Mouse (Mus musculus): Measurements from ENCODE around the gene Nr6a1. TPM values are rescaled to one million over a fixed set of nuclear protein-coding genes. Genes with fewer than 3 reads are reported as not detected.

Gene Nr6a1
- polyA plus RNA-seq (2014; fragmentation: Illumina TruSeq; extraction: RNeasy Lipid Tissue Mini Kit (QIAGEN cat#74804); ENCODE audit: low read depth, low replicate concordance): 11.6 TPM

DNA sequence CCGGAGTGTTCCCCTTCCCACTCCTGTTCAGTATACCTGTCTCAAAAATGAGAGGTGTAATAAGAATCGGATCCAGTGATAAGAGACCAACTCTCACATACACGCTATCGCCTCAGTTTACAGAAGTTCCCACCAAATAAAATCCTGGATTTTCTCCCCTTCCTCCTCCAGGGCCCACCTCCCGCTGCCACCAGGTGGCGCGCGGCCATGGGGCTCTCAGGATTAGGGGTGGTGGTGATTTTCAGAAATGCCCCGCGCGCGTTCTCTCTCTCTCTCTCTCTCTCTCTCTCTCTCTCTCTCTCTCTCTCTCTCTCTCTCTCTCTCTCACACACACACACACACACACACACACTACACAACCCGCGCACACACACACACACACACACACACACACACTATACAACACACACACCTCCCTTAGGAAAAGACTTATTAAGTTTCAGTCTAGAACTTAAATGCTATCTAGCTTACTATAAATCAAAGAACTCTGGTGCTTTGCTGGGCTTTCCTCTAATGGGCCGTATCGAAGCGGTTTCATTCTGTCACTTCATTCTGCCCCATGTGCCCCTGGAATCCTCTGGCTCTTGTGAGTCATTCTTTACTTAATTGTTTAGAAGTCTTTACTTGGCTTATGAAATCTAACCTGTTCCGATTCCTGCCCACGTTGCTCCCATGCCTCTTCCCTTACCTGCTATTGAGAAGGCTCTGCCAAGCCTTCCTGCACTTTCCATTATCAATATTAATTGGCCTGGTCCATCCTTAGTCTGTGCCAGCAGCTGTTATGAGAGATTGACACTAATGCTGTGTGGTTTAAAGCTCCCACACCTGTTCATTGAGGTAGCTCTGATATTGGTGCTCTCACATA, at the start of gene Nr6a1:
Gene Nr6a1 (minus strand): TSS at position 574 of the 865 bp plus-strand sequence.

DNA sequence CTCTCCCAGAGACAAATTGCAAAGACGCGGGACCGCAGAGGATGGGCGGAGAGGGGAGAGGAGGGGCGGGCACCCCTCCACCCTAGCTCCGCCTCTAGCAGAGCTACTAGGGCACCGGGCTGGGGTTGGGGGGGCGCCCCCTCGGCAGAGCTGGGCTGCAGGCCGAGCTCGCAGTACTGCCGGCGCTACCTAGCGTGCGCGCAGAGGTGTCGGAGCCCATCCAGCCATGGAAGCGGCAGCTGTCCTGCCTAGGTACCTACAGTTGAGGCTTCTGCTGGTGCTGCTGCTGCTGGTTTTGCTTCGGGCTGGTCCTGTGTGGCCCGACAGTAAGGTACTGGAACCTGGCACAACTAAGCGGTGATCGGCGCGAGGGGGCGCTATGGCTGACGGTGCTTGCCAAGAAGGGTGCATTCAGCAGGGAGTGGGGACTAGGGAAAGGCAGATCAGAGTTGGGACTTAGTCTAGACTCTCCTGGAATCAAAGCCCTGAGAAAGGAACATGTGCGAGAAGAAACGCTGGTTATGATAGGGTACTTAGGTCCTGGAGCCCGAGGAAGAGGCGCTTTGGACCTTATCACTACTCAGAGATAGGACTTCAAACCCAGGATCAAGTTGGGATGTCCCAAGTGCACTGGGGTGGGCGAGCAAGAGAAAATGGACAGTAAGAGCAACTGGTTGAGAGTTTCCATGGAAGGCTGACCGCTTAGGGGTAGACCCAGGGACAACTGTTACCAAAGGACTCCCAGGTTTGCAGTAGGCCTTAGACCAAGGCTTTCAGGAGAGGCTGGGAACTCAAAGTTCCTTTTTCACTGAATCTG, 4.6 kb upstream of the Nr6a1 start, which contains the start of gene Olfml2a:
Gene Olfml2a (plus strand): TSS at position 128 of the 817 bp plus-strand sequence.

DNA sequence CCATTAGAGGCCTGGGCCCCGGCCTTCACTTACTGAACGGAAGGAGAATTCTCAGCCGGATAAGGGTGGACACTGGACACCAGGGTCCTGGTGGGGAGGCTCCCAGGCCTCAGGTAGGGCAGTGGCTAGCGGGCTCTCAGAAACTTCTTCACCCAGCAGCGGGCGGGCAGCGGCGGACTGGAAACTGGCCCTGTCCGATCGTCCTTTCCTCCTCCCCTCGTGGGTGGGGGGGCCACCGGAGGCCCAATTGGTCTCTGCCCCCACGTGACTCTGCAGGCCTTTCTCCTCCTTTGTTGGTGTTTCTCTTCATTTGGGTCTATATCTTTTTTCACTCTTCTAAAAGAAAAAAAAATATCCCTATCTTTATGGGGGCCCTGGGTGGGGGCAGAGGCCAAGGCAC, 213.2 kb downstream of the Nr6a1 start, which contains the start of gene Nr5a1:
Gene Nr5a1 (minus strand): TSS at position 219 of the 400 bp plus-strand sequence.

Other genes with a start within 250 kb of the Nr6a1 start
- gene Nr5a1, start 213.1 kb downstream of the Nr6a1 start, polyA plus RNA-seq (2014; fragmentation: Illumina TruSeq; extraction: RNeasy Lipid Tissue Mini Kit (QIAGEN cat#74804); ENCODE audit: low read depth, low replicate concordance): not detected
- 0.13 TPM for gene Olfml2a, start 4.3 kb upstream of the Nr6a1 start, polyA plus RNA-seq (2014; fragmentation: Illumina TruSeq; extraction: RNeasy Lipid Tissue Mini Kit (QIAGEN cat#74804); ENCODE audit: low read depth, low replicate concordance)
- not detected for gene Wdr38, start 69.8 kb upstream of the Nr6a1 start, polyA plus RNA-seq (2014; fragmentation: Illumina TruSeq; extraction: RNeasy Lipid Tissue Mini Kit (QIAGEN cat#74804); ENCODE audit: low read depth, low replicate concordance)
- gene Arpc5l, start 77.7 kb upstream of the Nr6a1 start, polyA plus RNA-seq (2014; fragmentation: Illumina TruSeq; extraction: RNeasy Lipid Tissue Mini Kit (QIAGEN cat#74804); ENCODE audit: low read depth, low replicate concordance): 104 TPM
- gene Rpl35, start 77.9 kb upstream of the Nr6a1 start, polyA plus RNA-seq (2014; fragmentation: Illumina TruSeq; extraction: RNeasy Lipid Tissue Mini Kit (QIAGEN cat#74804); ENCODE audit: low read depth, low replicate concordance): 32.2 TPM
- 20.5 TPM for gene Golga1, start 137.9 kb upstream of the Nr6a1 start, polyA plus RNA-seq (2014; fragmentation: Illumina TruSeq; extraction: RNeasy Lipid Tissue Mini Kit (QIAGEN cat#74804); ENCODE audit: low read depth, low replicate concordance)

Measured in liver, adult 10 weeks (tissue).